7 mouse cellular contexts compared by ENCODE assay signal in the genomic region with DNA sequence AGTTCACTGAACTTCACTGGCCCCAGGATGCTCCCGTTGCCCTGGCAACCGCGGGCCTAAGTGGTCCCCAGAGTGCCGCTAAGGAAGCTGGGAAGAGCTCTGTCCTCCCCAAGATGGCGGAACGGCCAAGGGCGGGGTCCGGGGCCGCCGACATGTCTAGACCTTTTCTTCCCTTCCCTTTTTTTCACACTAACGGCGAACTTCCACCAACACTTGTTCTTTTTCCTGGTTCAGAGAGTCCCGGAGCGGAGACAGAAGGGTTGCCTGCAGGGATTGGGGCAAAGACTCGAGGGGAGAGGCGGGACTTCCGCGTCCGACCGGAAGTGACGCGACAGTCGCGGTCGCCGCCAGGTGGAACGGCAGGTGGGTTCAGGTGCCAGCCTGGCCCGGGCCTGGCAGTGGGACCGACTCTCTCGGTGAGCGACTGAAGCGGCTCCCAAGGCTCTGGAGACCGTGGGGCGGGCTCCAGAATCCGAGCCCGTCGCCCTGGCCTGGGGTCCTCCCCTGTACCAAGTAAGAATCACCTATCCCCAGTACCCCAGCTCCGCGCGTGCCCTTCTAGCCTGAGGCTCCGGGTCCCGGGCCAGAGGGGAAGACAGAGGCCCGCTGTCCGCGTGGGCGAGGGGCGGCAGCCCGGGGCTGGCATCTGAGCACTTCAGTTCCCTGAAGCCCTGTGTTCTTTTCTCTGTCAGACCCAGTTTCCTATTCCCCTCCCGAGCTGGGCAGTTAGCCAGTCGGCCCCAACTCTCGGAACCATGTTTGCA. TPM values are rescaled to one million over a fixed set of nuclear protein-coding genes. Genes with fewer than 3 reads are reported as not detected.
DNase-seq lines count a peak whose midpoint lies in the region; ATAC-seq and TF ChIP-seq lines count a peak whose summit lies in the region.

A gene (plus strand): TSS at position 116 of the 764 bp plus-strand sequence.
A gene (plus strand): TSS at position 334 of the 764 bp plus-strand sequence.

- H3K4me1 ChIP-seq in embryonic facial prominence, embryonic 12.5 days: peaks cover 14% of the 10 kb centered on the region
- 0 out of 2 replicates have a peak, but pooled peaks cover 1% of the 10 kb centered on the region for H3K4me1 ChIP-seq in heart, adult 2 months (ENCODE audit: control insufficient read depth, insufficient read depth, low read length)
- H3K4me1 ChIP-seq in limb, embryonic 13.5 days: peaks cover 20% of the 10 kb centered on the region
- H3K4me1 ChIP-seq in midbrain, embryonic 16.5 days (ENCODE audit: control insufficient read depth, insufficient read depth, low read length): peaks cover 17% of the 10 kb centered on the region

- H3K9ac ChIP-seq in embryonic facial prominence, embryonic 12.5 days: peak within 1 kb of the TSS; percentile 86
- peak within 1 kb of the TSS; percentile 69 for H3K9ac ChIP-seq in heart, adult 2 months (ENCODE audit: low read depth, low read length)
- peak within 1 kb of the TSS; percentile 89 for H3K9ac ChIP-seq in limb, embryonic 13.5 days
- H3K9ac ChIP-seq in midbrain, embryonic 16.5 days (ENCODE audit: low read depth, low read length): peak within 1 kb of the TSS; percentile 91

- H3K4me3 ChIP-seq in embryonic facial prominence, embryonic 12.5 days: peak within 1 kb of the TSS; percentile 89
- peak within 1 kb of the TSS; percentile 95 for H3K4me3 ChIP-seq in heart, adult 2 months
- H3K4me3 ChIP-seq in limb, embryonic 13.5 days: peak within 1 kb of the TSS; percentile 89
- H3K4me3 ChIP-seq in midbrain, embryonic 16.5 days (ENCODE audit: low read depth, low read length): peak within 1 kb of the TSS; percentile 64

- peak within 1 kb of the TSS; percentile 97 for H3K4me2 ChIP-seq in embryonic facial prominence, embryonic 12.5 days (replicated peaks)
- H3K4me2 ChIP-seq in limb, embryonic 13.5 days (replicated peaks): peak within 1 kb of the TSS; percentile 90
- H3K4me2 ChIP-seq in midbrain, embryonic 16.5 days (ENCODE audit: low read length): peak within 1 kb of the TSS; percentile 86

- TF ChIP-seq CTCF in heart, adult 2 months (IDR thresholded peaks at IDR 0.05): peak; percentile 32

- peaks cover 13% of the 10 kb centered on the region for H3K36me3 ChIP-seq in embryonic facial prominence, embryonic 12.5 days
- no peaks in the 10 kb centered on the region for H3K36me3 ChIP-seq in heart, adult 2 months (ENCODE audit: control insufficient read depth, insufficient read depth, low read length)
- peaks cover 20% of the 10 kb centered on the region for H3K36me3 ChIP-seq in limb, embryonic 13.5 days
- H3K36me3 ChIP-seq in midbrain, embryonic 16.5 days (ENCODE audit: control insufficient read depth, insufficient read depth, low read length): 0 out of 2 replicates have a peak, but pooled peaks cover 8% of the 10 kb centered on the region

- TF ChIP-seq EP300 in heart, adult 2 months (IDR thresholded peaks at IDR 0.05; ENCODE audit: insufficient read depth, low read depth, low read length): peak; percentile 26; the same call in 1 of the 2 replicates

- H3K27me3 ChIP-seq in embryonic facial prominence, embryonic 12.5 days: no peaks in the 10 kb centered on the region
- H3K27me3 ChIP-seq in heart, adult 2 months (ENCODE audit: control insufficient read depth, insufficient read depth, low read length): no peaks in the 10 kb centered on the region
- H3K27me3 ChIP-seq in limb, embryonic 13.5 days: no peaks in the 10 kb centered on the region
- no peaks in the 10 kb centered on the region for H3K27me3 ChIP-seq in midbrain, embryonic 16.5 days (ENCODE audit: control insufficient read depth, insufficient read depth, low read depth, low read length)

- TF ChIP-seq POLR2A in heart, adult 2 months (IDR thresholded peaks at IDR 0.05; ENCODE audit: insufficient read depth, low read depth, low read length): peak; percentile 71

- H3K79me2 ChIP-seq in heart, adult 2 months (replicated peaks; ENCODE audit: control insufficient read depth, insufficient read depth, low read length): no peaks in the 10 kb centered on the region

- H3K27ac ChIP-seq in embryonic facial prominence, embryonic 12.5 days: peak within 1 kb of the TSS; percentile 97
- H3K27ac ChIP-seq in heart, adult 2 months: peak within 1 kb of the TSS; percentile 91
- H3K27ac ChIP-seq in limb, embryonic 13.5 days: peak within 1 kb of the TSS; percentile 93
- peak within 1 kb of the TSS; percentile 97 for H3K27ac ChIP-seq in midbrain, embryonic 16.5 days (ENCODE audit: low read length)

- intact Hi-C loops in heart, adult 2 months (cut with DNase I): no loop called here

- WGBS in embryonic facial prominence, embryonic 12.5 days: 1% methylated on average over 51 of the region's 51 CpGs
- 2% methylated on average over 51 of the region's 51 CpGs for WGBS in heart, adult 2 months
- WGBS in limb, embryonic 13.5 days: 1% methylated on average over 51 of the region's 51 CpGs
- WGBS in midbrain, embryonic 16.5 days: 2% methylated on average over 51 of the region's 51 CpGs

- ATAC-seq in embryonic facial prominence, embryonic 12.5 days (ENCODE audit: insufficient number of reproducible peaks, insufficient read depth, low FRiP score, low TSS enrichment): peak; percentile 70
- peak; percentile 92 for ATAC-seq in limb, embryonic 13.5 days (ENCODE audit: low FRiP score, low read depth)
- ATAC-seq in midbrain, embryonic 16.5 days: peak; percentile 93

- no peaks in the 10 kb centered on the region for H3K9me3 ChIP-seq in embryonic facial prominence, embryonic 12.5 days
- no peaks in the 10 kb centered on the region for H3K9me3 ChIP-seq in limb, embryonic 13.5 days
- H3K9me3 ChIP-seq in midbrain, embryonic 16.5 days (replicated peaks; ENCODE audit: control insufficient read depth, low read length, poor library complexity, severe bottlenecking): no peaks in the 10 kb centered on the region

- peak; percentile 83 for DNase-seq in adrenal gland, postnatal 25 days
- DNase-seq in heart, adult 2 months: peak; percentile 91 to 93
- DNase-seq in kidney, adult 8-10 months: peak; percentile 89 to 92
- peak; percentile 87 to 88 for DNase-seq in spleen, postnatal 10 days (ENCODE audit: low spot score in 2 of 2)

RNA-seq across cellular contexts. Expression of the first gene that starts in this region (rescaled TPM):
- total RNA-seq in adrenal gland, postnatal 25 days (2021): 20.8 and 26.1 TPM in 2 replicates
- polyA plus RNA-seq in embryonic facial prominence, embryonic 12.5 days (2016; fragmentation: Nextera tagmentation; extraction: Ambion mirVana): 60.2 and 60.7 TPM in 2 replicates
- 10 to 100 TPM; 21.3 to 24.0 TPM for total RNA-seq in heart, adult 2 months (2021)
- 27.7 and 35.5 TPM in 2 replicates for polyA plus RNA-seq in heart, adult 2 months (2012; rRNA removed)
- 52.7 and 57.4 TPM in 2 replicates for polyA plus RNA-seq in limb, embryonic 13.5 days (2015; fragmentation: Nextera tagmentation; extraction: Ambion mirVana)
- polyA plus RNA-seq in midbrain, embryonic 16.5 days (2015; fragmentation: Nextera tagmentation; extraction: Ambion mirVana): 109 and 110 TPM in 2 replicates

RNA-seq across cellular contexts. Expression of the second gene that starts in this region (rescaled TPM):
- total RNA-seq in adrenal gland, postnatal 25 days (2021): not detected in 2 replicates
- polyA plus RNA-seq in embryonic facial prominence, embryonic 12.5 days (2016; fragmentation: Nextera tagmentation; extraction: Ambion mirVana): 0.78 and 0.90 TPM in 2 replicates
- total RNA-seq in heart, adult 2 months (2021): 1 to 10 TPM in 1 of 2 experiments, under 1 TPM in 1; 0.61 to 1.4 TPM
- 0.39 and 0.59 TPM in 2 replicates for polyA plus RNA-seq in heart, adult 2 months (2012; rRNA removed)
- 1.3 and 1.4 TPM in 2 replicates for polyA plus RNA-seq in limb, embryonic 13.5 days (2015; fragmentation: Nextera tagmentation; extraction: Ambion mirVana)
- 0.47 and 1.3 TPM in 2 replicates for polyA plus RNA-seq in midbrain, embryonic 16.5 days (2015; fragmentation: Nextera tagmentation; extraction: Ambion mirVana)

Comparison
In these comparisons a context has a peak if more than half of its experiments do, and no peak if none do; other contexts are left out.
1. Peak in every context shown above with its lines: DNase-seq, ATAC-seq, H3K4me3 ChIP-seq and H3K27ac ChIP-seq.